Mouse (Mus musculus) liver, adult 2 months (tissue): ENCODE data around the gene Lingo3.

Experiments
- CTCF ChIP-seq: fragments of 200-500 bp; IDR thresholded peaks from 2 replicates; pipeline ENCODE4 v1.5.1; 2011; ENCODE audit warnings: low read depth, low read length, control low read depth
- POLR2A ChIP-seq: fragments of 200-500 bp; IDR thresholded peaks from 2 replicates; pipeline ENCODE4 v1.6.1; 2011; ENCODE audit warnings: low read length, control low read depth; ENCODE audit not compliant: insufficient read depth; ENCODE audit errors: extremely low read depth

GRCm38 (mm10) chr10:80805322-80805721 is 38.5 kb downstream of the Lingo3 start:
- TF ChIP-seq CTCF, result no peak
- TF ChIP-seq POLR2A, result no peak
